Mouse (Mus musculus) regulatory T cell (primary cell): ENCODE data around the gene Edem1.

Experiments
- in situ Hi-C: fragments of 300-600 bp; cut with MboI, MseI; formaldehyde crosslinking; loops from one replicate; pipeline ENCODE4 v1.15.1; 2025; ENCODE audit warnings: high pct_unique_total_duplicates

The Edem1 gene

DNA sequence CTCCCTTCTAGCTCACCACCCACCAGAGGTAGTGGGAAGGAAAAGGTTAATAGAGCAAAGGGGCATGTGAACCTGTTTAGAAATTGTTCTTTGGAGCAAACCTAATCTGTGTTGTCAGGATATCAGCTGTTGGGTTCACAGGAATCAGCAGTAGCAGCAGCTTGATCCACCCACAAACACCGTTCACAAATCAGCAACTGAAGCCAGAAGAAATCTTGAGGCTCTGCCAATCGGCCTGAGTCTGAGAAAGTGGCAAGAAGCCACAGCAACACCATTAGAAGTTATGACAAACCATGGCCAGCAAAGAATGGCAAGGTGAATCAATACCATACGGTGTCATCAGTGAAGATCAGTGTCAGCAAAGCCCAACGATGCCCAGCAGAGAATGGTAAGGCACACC, 42.8 kb downstream of the Edem1 start:
- in situ Hi-C loops: no loop called here

DNA sequence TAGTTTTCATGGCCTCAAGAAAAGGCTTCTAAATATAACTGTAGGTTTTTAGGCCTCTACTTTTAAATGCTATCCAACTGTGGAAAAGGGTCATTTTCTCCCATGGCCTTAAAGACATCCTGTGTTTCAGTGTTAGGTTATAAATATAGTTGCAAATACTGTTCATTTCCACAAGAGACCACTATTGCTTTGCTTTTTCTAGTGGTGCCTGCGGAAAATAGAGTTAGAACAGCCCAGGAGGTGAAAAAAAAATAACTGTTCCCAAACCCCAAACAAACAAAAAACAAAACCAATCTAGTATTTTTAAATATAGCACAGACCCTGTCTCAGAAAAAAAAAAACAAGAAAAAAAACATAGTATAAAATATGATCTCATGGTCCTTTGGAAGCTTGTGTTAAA, 46.9 kb downstream of the Edem1 start:
- in situ Hi-C loops: no loop called here

GRCm38 (mm10) chr6:108876052-108876451, 47.6 kb downstream of the Edem1 start:
- in situ Hi-C loops: no loop called here

DNA sequence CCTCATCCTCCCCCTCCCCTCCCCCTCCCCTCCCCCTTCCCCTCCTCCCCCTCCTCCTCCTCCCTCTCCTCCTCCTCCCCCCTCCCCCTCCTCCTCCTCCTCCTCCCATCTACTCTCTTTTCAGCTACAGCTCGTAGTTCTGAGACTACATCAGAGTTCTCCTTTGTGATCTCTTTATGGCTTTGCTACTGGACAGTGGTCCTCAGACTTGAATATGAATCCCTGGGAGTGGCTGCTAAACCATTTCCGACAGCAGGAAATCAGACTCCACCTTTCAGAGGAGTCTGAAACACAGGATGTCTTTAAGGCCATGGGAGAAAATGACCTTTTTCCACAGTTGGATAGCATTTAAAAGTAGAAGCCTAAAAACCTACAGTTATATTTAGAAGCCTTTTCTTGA, 48.0 kb downstream of the Edem1 start:
- in situ Hi-C loops: no loop called here

DNA sequence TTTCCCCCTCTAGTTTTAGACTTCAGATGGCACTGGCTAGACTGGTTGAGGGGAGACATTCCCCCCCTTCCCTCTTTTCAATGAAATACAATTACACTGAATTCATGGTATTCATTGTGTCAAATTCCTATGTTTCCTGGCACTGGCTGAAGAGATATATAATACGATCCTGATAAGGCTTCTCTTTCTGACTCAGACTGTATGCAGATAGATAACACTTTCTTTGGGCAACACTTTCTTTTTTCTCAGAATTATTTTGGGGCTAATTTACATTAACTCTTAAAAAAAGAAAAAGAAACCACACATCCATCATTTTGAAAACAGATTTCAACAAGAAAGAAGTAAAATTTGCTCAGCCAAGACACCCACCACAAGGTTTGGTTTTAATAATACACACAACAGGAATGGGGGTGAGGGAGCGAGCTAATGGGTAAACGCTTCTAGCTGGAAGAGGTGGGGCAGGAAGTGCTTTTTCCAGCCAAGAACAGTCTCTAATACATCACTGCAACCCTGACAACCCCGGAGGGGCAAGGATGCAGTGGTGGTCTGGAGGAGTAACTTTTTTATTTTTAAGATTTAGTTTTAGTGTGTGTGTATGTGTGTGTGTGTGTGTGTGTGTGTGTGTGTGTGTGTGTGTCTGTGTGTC, 52.0 kb downstream of the Edem1 start:
- in situ Hi-C loops: no loop called here

DNA sequence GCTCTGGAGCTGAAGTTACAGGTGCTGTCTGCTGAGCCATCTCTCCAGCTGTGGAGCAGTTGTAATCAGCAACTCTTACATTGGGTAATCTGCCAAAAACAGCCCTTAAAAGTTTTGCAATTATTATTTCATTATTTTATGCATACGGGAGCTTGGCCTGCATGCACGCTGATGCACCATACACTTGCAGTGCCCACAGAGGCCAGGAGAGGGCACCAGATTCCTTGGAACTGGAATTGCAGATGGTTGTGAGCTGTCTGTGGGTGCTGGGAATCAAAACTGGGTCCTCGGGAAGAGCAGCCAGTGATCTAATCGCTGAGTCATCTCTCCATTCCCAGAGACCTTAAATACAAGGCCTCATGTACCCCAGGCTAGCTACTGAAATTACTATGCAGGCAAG, 52.6 kb downstream of the Edem1 start:
- in situ Hi-C loops: no loop called here

GRCm38 (mm10) chr6:108883826-108884225, 55.4 kb downstream of the Edem1 start:
- in situ Hi-C loops: no loop called here

DNA sequence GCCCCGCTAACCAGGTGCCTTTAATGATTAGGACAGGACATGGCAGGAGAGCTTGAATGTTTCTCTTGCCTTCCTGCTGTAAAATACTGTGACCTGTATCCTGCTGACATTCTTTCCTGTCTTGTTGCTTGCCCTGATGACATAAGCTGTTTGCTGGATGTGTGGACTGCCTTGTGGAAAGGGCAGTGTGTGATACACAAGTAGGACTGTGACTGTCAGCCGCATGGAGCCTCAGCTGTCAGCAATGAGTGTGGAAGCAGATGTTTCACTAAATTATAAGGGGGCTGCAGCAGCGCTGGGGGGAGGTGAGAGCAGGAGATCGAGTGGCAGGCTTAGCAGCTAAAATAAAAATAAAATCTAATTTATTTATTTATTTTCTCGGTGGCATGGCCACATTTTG, 56.2 kb downstream of the Edem1 start:
- in situ Hi-C loops: no loop called here

- in situ Hi-C loops: no loop called here
Observed at GRCm38 (mm10) chr6:108886346-108886745, 57.9 kb downstream of the Edem1 start.

GRCm38 (mm10) chr6:108892589-108892988, 64.1 kb downstream of the Edem1 start:
- in situ Hi-C loops: no loop called here

- in situ Hi-C loops: no loop called here
Observed at GRCm38 (mm10) chr6:108895129-108895528, 66.7 kb downstream of the Edem1 start.

DNA sequence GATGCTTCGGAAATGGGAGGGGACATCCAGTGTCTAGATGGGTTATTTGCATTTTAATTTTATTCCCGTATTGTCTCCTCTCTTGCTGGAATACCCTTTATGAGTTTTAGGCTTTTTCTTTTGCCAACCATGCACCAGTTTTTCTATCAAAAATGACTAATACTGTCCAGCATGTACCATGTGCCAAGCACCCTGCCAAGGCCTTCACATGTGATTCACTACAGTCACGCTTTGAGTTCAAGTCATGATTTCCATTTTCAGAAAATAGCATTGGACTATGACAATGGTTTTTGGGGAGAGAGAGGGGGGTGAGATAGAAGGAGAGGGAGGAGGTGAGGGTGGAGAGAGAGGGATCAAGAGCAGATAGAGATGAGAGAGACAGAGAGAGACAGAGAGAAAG, 67.5 kb downstream of the Edem1 start:
- in situ Hi-C loops: no loop called here

DNA sequence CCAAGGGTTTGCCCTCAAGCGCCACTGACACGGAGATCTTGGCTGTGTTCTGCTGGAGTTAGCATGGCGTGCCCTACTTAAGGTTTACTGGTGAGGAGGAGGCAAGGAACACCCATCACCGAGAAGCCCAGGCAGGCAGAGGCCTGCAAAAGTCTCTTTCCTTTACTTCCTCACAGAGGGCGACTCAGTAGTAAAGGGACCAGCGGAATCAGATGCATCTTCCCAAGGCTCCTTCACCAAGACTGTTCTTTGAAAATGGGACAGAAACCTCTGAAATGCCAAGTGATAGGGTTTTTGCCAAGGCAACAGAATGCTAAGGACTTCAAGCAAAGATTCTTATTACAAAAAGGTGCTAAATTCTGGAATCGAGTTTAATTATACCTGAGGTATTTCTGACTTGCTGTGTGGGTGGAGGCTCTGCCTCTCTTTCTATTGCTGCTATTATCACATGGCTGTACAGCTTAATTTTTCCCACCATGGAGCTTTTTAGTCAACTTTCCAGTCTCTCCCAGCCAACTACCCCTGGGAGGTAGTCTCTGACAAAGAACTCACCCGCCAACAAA, 68.2 kb downstream of the Edem1 start:
- in situ Hi-C loops: no loop called here

DNA sequence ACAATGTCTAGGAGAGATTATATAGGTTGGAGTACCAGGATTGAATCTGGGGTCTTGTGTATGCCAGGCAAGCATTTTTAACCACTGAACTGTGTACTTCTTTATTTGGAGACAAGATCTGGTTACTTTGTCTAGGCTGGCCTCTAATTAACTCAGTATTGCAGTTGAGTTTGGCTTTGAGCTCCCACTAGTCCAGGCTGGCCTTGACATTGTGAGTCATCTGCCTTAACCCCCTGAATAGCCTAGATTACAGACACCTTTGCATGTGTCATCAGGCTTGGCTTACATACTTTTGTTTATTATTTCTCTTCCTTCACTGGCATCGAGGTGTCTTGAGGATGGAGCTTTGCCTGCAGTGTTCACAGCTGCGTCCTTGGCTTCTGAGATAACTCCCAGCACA, 70.8 kb downstream of the Edem1 start:
- in situ Hi-C loops: no loop called here

DNA sequence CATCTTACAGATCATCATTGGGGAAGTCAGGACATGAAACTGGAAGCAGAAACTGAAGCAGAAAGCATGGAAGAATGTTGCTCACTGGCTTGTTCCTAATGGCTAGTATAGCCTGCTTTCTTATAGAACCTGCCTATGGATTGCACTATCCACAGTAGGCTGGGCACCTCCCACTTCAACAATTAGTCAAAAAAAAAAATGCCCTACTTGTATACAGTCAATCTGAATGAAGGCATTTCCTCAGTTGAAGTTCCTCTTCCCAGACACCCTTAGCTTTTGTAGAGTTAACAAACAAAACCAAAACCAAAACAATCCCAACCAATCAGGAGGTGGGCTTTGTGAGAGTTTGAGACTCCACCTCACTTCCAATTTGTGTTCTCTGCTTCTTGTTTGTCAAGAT, 73.7 kb downstream of the Edem1 start:
- in situ Hi-C loops: no loop called here

DNA sequence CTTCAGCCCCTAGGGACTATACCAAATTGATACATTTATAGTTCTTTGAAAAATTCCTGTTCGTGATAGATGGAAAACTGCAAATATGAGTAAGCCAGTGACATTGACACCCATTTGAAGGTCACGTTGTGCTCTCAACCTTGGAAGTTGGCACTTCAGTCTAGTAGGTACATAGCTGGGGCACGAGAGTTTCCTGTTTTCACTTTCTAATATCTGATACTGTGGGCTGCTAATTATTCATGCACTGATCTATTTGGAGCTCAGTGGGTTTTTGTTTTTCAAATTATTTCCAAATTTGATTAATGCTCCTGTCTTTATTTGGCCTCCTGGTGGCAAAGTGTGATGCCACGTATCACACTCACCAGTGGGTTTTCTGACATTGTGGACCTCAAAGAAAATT, 74.8 kb downstream of the Edem1 start:
- in situ Hi-C loops: no loop called here

DNA sequence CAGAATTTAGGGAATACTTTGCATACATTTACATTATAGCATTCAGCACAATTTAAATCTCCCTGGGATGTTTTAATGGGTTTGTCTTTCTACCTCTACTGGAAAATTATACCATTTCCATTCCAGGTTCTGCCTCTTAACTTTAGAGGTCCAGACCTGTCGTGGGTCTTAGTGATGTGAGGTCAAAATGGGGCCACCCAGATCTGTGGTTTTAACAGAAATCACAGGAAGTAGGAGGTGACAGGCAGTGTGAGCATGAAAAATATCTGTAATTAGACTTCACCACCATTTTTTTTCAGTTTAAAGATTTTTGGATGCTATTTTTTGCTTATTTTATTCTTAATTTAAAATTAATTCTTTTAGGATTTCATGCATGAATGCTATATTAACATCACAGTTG, 78.1 kb downstream of the Edem1 start:
- in situ Hi-C loops: no loop called here
